8 mouse cellular contexts compared by ENCODE assay signal in the genomic region with DNA sequence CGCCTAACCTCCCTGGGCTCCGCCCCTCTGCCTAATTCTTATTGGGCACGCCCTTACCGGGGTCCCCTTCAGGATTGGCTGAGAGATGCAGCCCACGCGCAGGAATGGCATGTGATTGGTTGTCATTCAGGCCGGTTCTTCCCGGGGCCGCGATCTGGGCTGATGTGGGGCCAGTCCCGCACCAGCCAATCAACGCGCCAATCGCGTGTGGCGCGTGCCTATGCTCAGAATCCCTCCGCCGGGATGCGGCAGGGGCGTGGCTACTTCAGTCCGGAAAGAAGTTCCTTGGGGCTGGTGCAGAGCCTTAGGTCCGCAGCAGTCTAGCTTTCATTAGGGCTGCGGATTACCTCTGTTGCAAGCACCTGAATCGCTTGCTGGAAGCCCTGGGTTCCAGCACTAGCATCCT. TPM values are rescaled to one million over a fixed set of nuclear protein-coding genes. Genes with fewer than 3 reads are reported as not detected.
DNase-seq lines count a peak whose midpoint lies in the region; ATAC-seq lines count a peak whose summit lies in the region.

No protein-coding gene starts in this region.

- ATAC-seq in hindbrain, embryonic 16.5 days = peak; percentile 100

- peak overlapping the region; percentile 68; the same call in 1 of the 2 replicates for H3K27ac ChIP-seq in hindbrain, embryonic 16.5 days (ENCODE audit: low read depth, low read length)
- H3K27ac ChIP-seq in macrophage = peak overlapping the region; percentile 62

- H3K27me3 ChIP-seq in hindbrain, embryonic 16.5 days (replicated peaks; ENCODE audit: control insufficient read depth, insufficient read depth, low read length) = no peaks in the 10 kb centered on the region

- H3K36me3 ChIP-seq in hindbrain, embryonic 16.5 days (ENCODE audit: control insufficient read depth, insufficient read depth, low read length) = no peaks in the 10 kb centered on the region
- H3K36me3 ChIP-seq in macrophage (ENCODE audit: inconsistent target) = no peaks in the 10 kb centered on the region

- peak overlapping the region; percentile 52; the same call in 1 of the 2 replicates for H3K9ac ChIP-seq in hindbrain, embryonic 16.5 days (ENCODE audit: low read depth, low read length)

- DNase-seq in WW6 (ENCODE audit: low read depth, low spot score) = peak; percentile 95
- peak; percentile 93 for DNase-seq in cerebellum, postnatal 4 days (ENCODE audit: low spot score in 2 of 2)
- DNase-seq in gastrocnemius, adult 18-20 months (ENCODE audit: low spot score) = peak; percentile 96
- peak; percentile 94 to 98 for DNase-seq in left cerebral cortex, adult 18-20 months (ENCODE audit: low spot score in 2 of 2)
- peak; percentile 98 for DNase-seq in right cerebral cortex, adult 18-20 months
- DNase-seq in urinary bladder, postnatal 10 days (ENCODE audit: low spot score) = peak; percentile 85

- WGBS in hindbrain, embryonic 16.5 days = 0% methylated on average over 25 of the region's 25 CpGs
- 1% methylated on average over 25 of the region's 25 CpGs for WGBS in macrophage (ENCODE audit: missing documents)

- no peaks in the 10 kb centered on the region for H3K79me2 ChIP-seq in macrophage (ENCODE audit: inconsistent target)

- H3K4me1 ChIP-seq in hindbrain, embryonic 16.5 days (ENCODE audit: control insufficient read depth, insufficient read depth, low read depth, low read length) = peaks cover 4% of the 10 kb centered on the region

- H3K4me2 ChIP-seq in hindbrain, embryonic 16.5 days (ENCODE audit: low read length) = peak overlapping the region; percentile 63

- no peaks in the 10 kb centered on the region for H3K9me3 ChIP-seq in hindbrain, embryonic 16.5 days (ENCODE audit: control insufficient read depth, low read length)

- peak overlapping the region; percentile 37 for H3K4me3 ChIP-seq in hindbrain, embryonic 16.5 days (ENCODE audit: low read length)
- peak overlapping the region; percentile 30 for H3K4me3 ChIP-seq in macrophage (ENCODE audit: inconsistent target)

RNA-seq across cellular contexts. Expression of a gene that starts 9.9 kb away (rescaled TPM):
- total RNA-seq in gastrocnemius, adult 18-20 months (2021) = 1 to 10 TPM; 2.4 to 5.0 TPM
- polyA plus RNA-seq in hindbrain, embryonic 16.5 days (2015; fragmentation: Nextera tagmentation; extraction: Ambion mirVana) = 113 and 123 TPM in 2 replicates
- total RNA-seq in left cerebral cortex, adult 18-20 months (2021) = 10 to 100 TPM; 45.7 to 49.5 TPM
- 10 to 100 TPM in 25 of 26 experiments, 1 to 10 TPM in 1; 9.6 to 72.3 (median 28.4) TPM for total RNA-seq in macrophage (2018; cell fraction: chromatin; rRNA removed)
- total RNA-seq in macrophage (2018; cell fraction: cytosol; rRNA removed) = 10 to 100 TPM in 25 of 26 experiments, 1 to 10 TPM in 1; 8.9 to 31.4 (median 16.8) TPM
- total RNA-seq in macrophage (2018; cell fraction: nucleus; rRNA removed) = 10 to 100 TPM; 11.1 to 59.6 (median 21.3) TPM
- polyA plus RNA-seq in macrophage (2018) = 6.2 to 25.3 TPM (median 20.2 TPM) in 3 replicates

RNA-seq across cellular contexts. Expression of a gene that starts 24.3 kb away (rescaled TPM):
- 1 to 10 TPM; 2.6 to 3.2 TPM for total RNA-seq in gastrocnemius, adult 18-20 months (2021)
- polyA plus RNA-seq in hindbrain, embryonic 16.5 days (2015; fragmentation: Nextera tagmentation; extraction: Ambion mirVana) = 40.2 and 42.5 TPM in 2 replicates
- total RNA-seq in left cerebral cortex, adult 18-20 months (2021) = 10 to 100 TPM; 91.8 to 96.3 TPM
- 1 to 10 TPM in 13 of 26 experiments, under 1 TPM in 12, not detected in 1; 0.17 to 5.0 (median 1.0) TPM for total RNA-seq in macrophage (2018; cell fraction: chromatin; rRNA removed)
- total RNA-seq in macrophage (2018; cell fraction: cytosol; rRNA removed) = 1 to 10 TPM; 1.5 to 8.9 (median 3.8) TPM
- total RNA-seq in macrophage (2018; cell fraction: nucleus; rRNA removed) = 1 to 10 TPM; 1.1 to 8.5 (median 2.7) TPM
- 3.6 to 7.6 TPM (median 5.6 TPM) in 3 replicates for polyA plus RNA-seq in macrophage (2018)

RNA-seq across cellular contexts. Expression of a gene that starts 31.8 kb away (rescaled TPM):
- 1 to 10 TPM; 4.5 to 5.1 TPM for total RNA-seq in gastrocnemius, adult 18-20 months (2021)
- 10.2 and 12.0 TPM in 2 replicates for polyA plus RNA-seq in hindbrain, embryonic 16.5 days (2015; fragmentation: Nextera tagmentation; extraction: Ambion mirVana)
- total RNA-seq in left cerebral cortex, adult 18-20 months (2021) = 10 to 100 TPM; 11.9 to 14.6 TPM
- total RNA-seq in macrophage (2018; cell fraction: chromatin; rRNA removed) = 10 to 100 TPM in 21 of 26 experiments, 1 to 10 TPM in 5; 4.6 to 34.3 (median 17.3) TPM
- 10 to 100 TPM in 6 of 26 experiments, 1 to 10 TPM in 20; 5.1 to 12.6 (median 8.3) TPM for total RNA-seq in macrophage (2018; cell fraction: cytosol; rRNA removed)
- total RNA-seq in macrophage (2018; cell fraction: nucleus; rRNA removed) = 10 to 100 TPM in 10 of 26 experiments, 1 to 10 TPM in 16; 5.9 to 22.3 (median 9.2) TPM
- polyA plus RNA-seq in macrophage (2018) = 6.9 to 16.2 TPM (median 11.8 TPM) in 3 replicates

Comparison
In these comparisons a context has a peak if more than half of its experiments do, and no peak if none do; other contexts are left out.
1. Peak in every context shown above with its lines: DNase-seq, ATAC-seq, H3K4me3 ChIP-seq and H3K27ac ChIP-seq.
2. RNA of a gene that starts 9.9 kb away (total RNA-seq): 45.7 to 49.5 TPM in left cerebral cortex, adult 18-20 months; 2.4 to 5.0 TPM in gastrocnemius, adult 18-20 months; every median in the first group is over 4 times any median in the second.
3. RNA of a gene that starts 24.3 kb away (total RNA-seq): 91.8 to 96.3 TPM in left cerebral cortex, adult 18-20 months; 2.6 to 3.2 TPM in gastrocnemius, adult 18-20 months; every median in the first group is over 10 times any median in the second.